Mouse (Mus musculus): Measurements from ENCODE around the gene Arrdc5. TPM values are rescaled to one million over a fixed set of nuclear protein-coding genes. Genes with fewer than 3 reads are reported as not detected.

Arrdc5 gene
- polyA plus RNA-seq (2021; fragmentation: Nextera tagmentation): not detected in 2 replicates
- long read RNA-seq, experiment 1: 0 reads
- long read RNA-seq, experiment 2: 0 reads

DNA sequence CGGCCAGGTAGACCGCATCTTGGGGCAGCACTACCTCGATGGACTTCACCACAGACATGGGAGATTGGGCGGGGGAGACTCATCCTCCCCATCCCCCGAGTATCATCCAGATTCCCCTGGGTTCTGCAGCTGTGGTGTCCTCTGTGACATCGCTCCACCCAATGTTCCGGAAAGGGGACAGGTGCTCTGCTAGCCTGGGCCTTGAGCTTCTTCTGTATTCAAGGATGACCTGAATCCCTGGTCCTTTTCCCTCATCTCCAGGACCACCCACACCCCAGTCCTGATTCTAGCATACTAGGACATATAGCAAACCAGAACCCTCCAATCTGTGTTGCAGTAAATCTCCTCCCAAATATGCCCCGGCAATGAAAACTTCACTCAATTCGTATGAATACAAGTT is at the start of gene Arrdc5:
TSS of gene Arrdc5 (minus strand) at position 101 of the 400 bp plus-strand sequence.

DNA sequence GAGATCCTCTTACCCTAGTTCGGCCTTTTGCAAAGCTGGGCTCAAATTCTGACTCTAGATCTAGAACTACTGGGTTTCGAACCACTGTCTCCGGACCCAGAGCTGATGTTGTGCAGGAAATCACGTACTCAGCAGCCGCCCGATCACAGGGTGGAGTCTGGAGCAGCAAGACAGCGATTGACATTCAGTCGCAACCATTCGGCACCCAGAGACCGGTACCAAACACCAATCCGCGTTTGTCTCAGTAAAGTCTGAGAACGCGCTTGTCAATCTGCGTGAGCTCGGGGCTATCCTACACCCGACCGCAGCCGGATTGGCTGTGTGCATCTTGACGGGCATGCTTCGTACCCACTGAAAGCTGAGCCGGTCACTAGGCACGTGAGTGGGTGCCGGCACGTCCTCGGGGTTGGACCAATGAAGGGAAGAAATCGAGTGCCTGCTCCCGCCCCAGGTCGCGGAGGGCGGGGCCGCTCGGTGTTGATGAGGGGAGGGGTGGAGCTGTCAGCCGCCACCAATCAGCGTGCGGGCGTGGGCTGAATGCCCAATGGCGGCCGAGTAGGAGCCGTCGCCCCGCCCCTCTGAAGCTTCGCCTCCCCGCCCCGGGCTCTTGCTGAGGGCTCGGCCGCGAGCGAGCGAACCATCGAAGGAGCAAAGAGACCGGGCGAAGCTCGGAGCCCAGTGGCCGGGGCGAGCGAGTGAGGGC is 25.5 kb upstream of the Arrdc5 start, which contains the start of gene Kdm4b:
TSS of gene Kdm4b (plus strand) at position 613 of the 703 bp plus-strand sequence.

GRCm38 (mm10) chr17:56303160-56303846 is 3.2 kb upstream of the Arrdc5 start, which contains the start of gene Uhrf1:
Gene Uhrf1 (plus strand): TSS chr17:56303321.

DNA sequence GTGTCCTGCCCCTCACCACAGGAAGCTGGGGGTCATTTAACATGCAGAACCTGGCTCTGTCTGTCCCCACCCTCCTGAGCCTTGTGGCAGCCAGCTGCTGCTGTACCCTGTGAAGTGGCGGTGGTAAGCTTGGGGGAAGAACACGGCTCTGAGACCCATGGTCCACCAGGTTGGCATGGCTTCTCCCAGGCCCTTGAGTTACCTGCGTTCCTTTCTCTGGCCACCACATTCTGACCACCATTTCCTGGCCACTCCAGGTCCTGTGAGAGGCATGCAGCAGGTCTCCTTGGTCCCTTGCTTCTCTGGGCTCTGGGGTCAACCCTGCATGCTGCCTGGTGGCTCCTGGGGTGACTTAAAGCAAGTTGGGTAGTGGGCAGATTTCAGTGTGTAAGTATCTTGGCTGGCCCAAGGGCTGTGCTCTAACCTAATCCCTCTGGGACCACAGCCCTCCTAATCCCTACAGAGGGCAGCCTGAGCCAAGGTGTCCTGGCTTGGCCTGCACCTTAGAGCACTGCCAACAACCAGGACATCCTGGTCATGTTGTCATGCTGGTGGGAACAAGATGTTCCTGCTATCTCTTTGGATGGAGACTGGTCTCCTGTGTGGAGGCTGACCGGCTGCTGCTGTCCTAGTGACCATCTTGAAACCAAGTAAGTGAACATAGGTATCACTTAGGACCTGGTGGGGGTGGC is 7.4 kb downstream of the Arrdc5 start, which contains the start of gene Plin3:
TSS of gene Plin3 (minus strand) at position 343 of the 692 bp plus-strand sequence.

DNA sequence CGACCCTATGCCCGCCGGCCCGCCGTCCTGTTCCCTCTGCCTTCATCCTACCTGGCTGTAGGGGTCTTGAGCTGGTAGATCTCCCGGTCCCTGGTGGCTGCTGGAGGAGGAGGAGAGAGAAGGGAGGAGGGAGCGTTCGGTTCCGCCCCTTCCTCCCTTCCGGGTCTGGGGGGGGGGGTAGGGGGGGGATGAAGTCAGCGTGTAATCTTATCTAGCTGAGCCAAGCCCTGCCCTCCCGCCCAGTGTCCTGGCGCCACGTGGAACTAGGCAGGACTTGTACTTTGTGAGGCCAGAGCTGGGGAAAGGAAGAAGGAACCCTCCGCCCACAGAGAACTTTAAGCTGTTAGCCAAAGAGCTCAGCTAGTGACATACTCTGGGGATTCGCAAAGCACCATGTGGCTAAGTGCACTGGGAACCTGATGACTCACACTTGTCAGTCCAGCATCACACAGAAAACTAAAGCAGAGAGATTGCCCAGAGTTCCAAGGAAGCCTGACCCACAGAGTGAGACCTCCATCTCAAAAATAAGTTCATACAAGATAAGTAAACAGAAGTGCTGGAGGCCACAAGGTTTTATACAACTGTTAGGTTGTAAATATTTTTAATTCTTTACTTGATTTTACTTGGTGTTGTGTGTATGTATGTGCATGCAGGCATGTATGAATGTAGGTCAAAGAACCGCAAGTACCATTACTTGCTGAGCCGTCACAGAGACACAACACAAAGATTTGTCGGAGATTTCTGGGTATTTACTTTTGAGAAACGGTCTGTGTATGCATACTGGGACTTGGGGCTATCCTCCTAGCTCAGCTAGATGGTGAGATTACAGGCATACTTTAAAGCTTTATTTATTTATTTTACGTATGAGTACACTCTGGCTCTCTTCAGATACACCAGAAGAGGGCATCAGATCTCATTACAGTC is 23.2 kb downstream of the Arrdc5 start, which contains the start of gene Ticam1:
TSS of gene Ticam1 (minus strand) at position 144 of the 924 bp plus-strand sequence.

GRCm38 (mm10) chr17:56256239-56256881 is 43.7 kb downstream of the Arrdc5 start, which contains the start of gene Fem1a:
Gene Fem1a (plus strand): TSS chr17:56256810.

Other genes starting within 250 kb of the Arrdc5 start
- 84.0 and 89.6 TPM in 2 replicates for gene Ubxn6, start 225.3 kb downstream of the Arrdc5 start, polyA plus RNA-seq (2021; fragmentation: Nextera tagmentation)
- 73.1 and 79.1 TPM in 2 replicates for gene Hdgfl2, start 220.7 kb downstream of the Arrdc5 start, polyA plus RNA-seq (2021; fragmentation: Nextera tagmentation)
- gene Plin4, start 190.5 kb downstream of the Arrdc5 start, polyA plus RNA-seq (2021; fragmentation: Nextera tagmentation): 0.13 and 0.18 TPM in 2 replicates
- gene Plin5, start 182.7 kb downstream of the Arrdc5 start, polyA plus RNA-seq (2021; fragmentation: Nextera tagmentation): 2.0 and 2.2 TPM in 2 replicates
- gene Lrg1, start 178.3 kb downstream of the Arrdc5 start, polyA plus RNA-seq (2021; fragmentation: Nextera tagmentation): 1.5 and 1.8 TPM in 2 replicates
- 3.9 and 4.9 TPM in 2 replicates for gene Sema6b, start 159.9 kb downstream of the Arrdc5 start, polyA plus RNA-seq (2021; fragmentation: Nextera tagmentation)
- 7.2 and 9.1 TPM in 2 replicates for gene Tnfaip8l1, start 137.8 kb downstream of the Arrdc5 start, polyA plus RNA-seq (2021; fragmentation: Nextera tagmentation)
- gene Mydgf, start 116.4 kb downstream of the Arrdc5 start, polyA plus RNA-seq (2021; fragmentation: Nextera tagmentation): 83.8 and 89.4 TPM in 2 replicates
- 17.7 and 19.1 TPM in 2 replicates for gene Dpp9, start 81.4 kb downstream of the Arrdc5 start, polyA plus RNA-seq (2021; fragmentation: Nextera tagmentation)
- 9.4 and 10.9 TPM in 2 replicates for gene Fem1a, start 43.5 kb downstream of the Arrdc5 start, polyA plus RNA-seq (2021; fragmentation: Nextera tagmentation)
- gene Ticam1, start 23.5 kb downstream of the Arrdc5 start, polyA plus RNA-seq (2021; fragmentation: Nextera tagmentation): 2.2 and 2.6 TPM in 2 replicates
- 6.1 and 9.9 TPM in 2 replicates for gene Plin3, start 7.4 kb downstream of the Arrdc5 start, polyA plus RNA-seq (2021; fragmentation: Nextera tagmentation)
- gene Uhrf1, start 3.0 kb upstream of the Arrdc5 start, polyA plus RNA-seq (2021; fragmentation: Nextera tagmentation): 0.15 and 0.48 TPM in 2 replicates
- 25.3 and 26.4 TPM in 2 replicates for gene Kdm4b, start 25.8 kb upstream of the Arrdc5 start, polyA plus RNA-seq (2021; fragmentation: Nextera tagmentation)
- 187 and 245 TPM in 2 replicates for gene Ptprs, start 176.2 kb upstream of the Arrdc5 start, polyA plus RNA-seq (2021; fragmentation: Nextera tagmentation)
- gene Znrf4, start 212.1 kb upstream of the Arrdc5 start, polyA plus RNA-seq (2021; fragmentation: Nextera tagmentation): not detected in 2 replicates